ENCODE assay signal across 9 mouse cellular contexts in the genomic region with DNA sequence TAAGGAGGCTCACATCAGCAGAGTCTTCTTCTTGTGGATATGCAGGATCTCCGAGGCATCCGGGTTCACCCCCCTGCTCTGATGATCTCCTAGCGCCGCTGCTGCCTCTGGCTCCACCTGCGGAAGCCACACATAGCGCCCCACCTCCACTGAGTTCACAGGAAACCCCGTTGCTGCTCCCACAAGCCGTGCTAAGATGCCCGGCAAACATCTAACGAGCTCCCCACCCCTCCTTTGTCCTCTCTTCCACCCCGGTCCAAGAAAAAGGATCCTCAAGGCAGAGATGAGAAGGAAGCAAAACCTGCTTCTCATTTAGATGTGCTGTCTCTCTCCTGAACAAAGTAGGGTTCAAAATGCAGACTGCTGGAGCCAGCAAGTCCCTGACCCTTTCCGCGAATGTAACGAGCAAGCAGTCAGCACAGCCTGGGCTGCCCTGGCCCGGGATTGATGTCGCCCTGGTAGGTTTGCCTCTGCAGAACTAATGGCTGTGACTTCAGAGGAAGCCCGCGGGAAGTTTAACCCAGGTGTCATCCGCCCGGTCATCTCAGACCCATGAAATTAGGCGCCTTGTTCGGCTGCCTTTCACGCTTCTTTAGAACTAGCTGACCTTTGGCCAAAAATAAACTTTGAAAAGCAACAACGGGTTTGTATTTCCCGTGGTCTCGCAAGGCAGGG. TPM values are rescaled to one million over a fixed set of nuclear protein-coding genes. Genes with fewer than 3 reads are reported as not detected.
DNase-seq lines count a peak whose midpoint lies in the region; ATAC-seq and TF ChIP-seq lines count a peak whose summit lies in the region.
"Had no signal": no experiment of that assay in that cellular context is flagged by ENCODE, and none has a peak within 500 bp of the region (broad histone marks: within the 10 kb centered on the region; RNA-seq: fewer than 3 reads in every experiment).

No protein-coding gene starts in this region.

- peak; percentile 5 to 7 for DNase-seq in lung, adult 18-20 months
- DNase-seq in lung, adult 2 months = no peak
- DNase-seq in liver, embryonic 11.5 days (ENCODE audit: low spot score) = no peak
- peak; percentile 48 to 49 for DNase-seq in natural killer cell, adult 2 months (ENCODE audit: low spot score in 2 of 2)
- DNase-seq in cerebellum, adult 8-10 months = no peak
- no peak for DNase-seq in gastrocnemius, postnatal 10 days
- no peak for DNase-seq in cerebellum, postnatal 10 days

- H3K27me3 ChIP-seq in hindbrain, embryonic 16.5 days (replicated peaks; ENCODE audit: control insufficient read depth, insufficient read depth, low read length) = no peaks in the 10 kb centered on the region
- H3K27me3 ChIP-seq in liver, embryonic 11.5 days (replicated peaks; ENCODE audit: control insufficient read depth, insufficient read depth, low read length) = 0 out of 2 replicates have a peak, but pooled peaks cover 4% of the 10 kb centered on the region
- H3K27me3 ChIP-seq: Patski had no signal

- H3K4me3 ChIP-seq in lung, adult 2 months (replicated peaks; ENCODE audit: extremely low read depth, low read depth, low read length) = no peak overlapping the region
- H3K4me3 ChIP-seq in hindbrain, embryonic 16.5 days (ENCODE audit: low read length) = no peak overlapping the region
- no peak overlapping the region for H3K4me3 ChIP-seq in liver, embryonic 11.5 days (ENCODE audit: low read depth, low read length)

- peak overlapping the region; percentile 29 for H3K4me2 ChIP-seq in hindbrain, embryonic 16.5 days (ENCODE audit: low read length)
- peak overlapping the region; percentile 42 for H3K4me2 ChIP-seq in liver, embryonic 11.5 days

- no peaks in the 10 kb centered on the region for H3K36me3 ChIP-seq in hindbrain, embryonic 16.5 days (ENCODE audit: control insufficient read depth, insufficient read depth, low read length)
- H3K36me3 ChIP-seq in liver, embryonic 11.5 days (ENCODE audit: control insufficient read depth, insufficient read depth, low read length) = no peaks in the 10 kb centered on the region

- no peaks in the 10 kb centered on the region for H3K4me1 ChIP-seq in lung, adult 2 months (ENCODE audit: control insufficient read depth, insufficient read depth, low read length)
- H3K4me1 ChIP-seq in hindbrain, embryonic 16.5 days (ENCODE audit: control insufficient read depth, insufficient read depth, low read depth, low read length) = peaks cover 9% of the 10 kb centered on the region
- peaks cover 12% of the 10 kb centered on the region for H3K4me1 ChIP-seq in liver, embryonic 11.5 days (replicated peaks; ENCODE audit: control insufficient read depth, insufficient read depth, low read length)

- H3K9me3 ChIP-seq in hindbrain, embryonic 16.5 days (ENCODE audit: control insufficient read depth, low read length) = no peaks in the 10 kb centered on the region
- no peaks in the 10 kb centered on the region for H3K9me3 ChIP-seq in liver, embryonic 11.5 days (ENCODE audit: control insufficient read depth, low read length)

- peak; percentile 48; the same call in 1 of the 2 replicates for ATAC-seq in hindbrain, embryonic 16.5 days
- ATAC-seq in liver, embryonic 11.5 days (replicated peaks; ENCODE audit: low FRiP score) = no peak
- ATAC-seq: Patski had no signal

- no peak for TF ChIP-seq CTCF in lung, adult 2 months (IDR thresholded peaks at IDR 0.05; ENCODE audit: insufficient read depth, low read length)

- no peak overlapping the region for H3K27ac ChIP-seq in hindbrain, embryonic 16.5 days (ENCODE audit: low read depth, low read length)
- H3K27ac ChIP-seq in liver, embryonic 11.5 days (ENCODE audit: low read depth, low read length) = no peak overlapping the region

- 28% methylated on average over 26 of the region's 26 CpGs for WGBS in lung, adult 2 months
- 23% methylated on average over 26 of the region's 26 CpGs for WGBS in hindbrain, embryonic 16.5 days
- 41% methylated on average over 26 of the region's 26 CpGs for WGBS in liver, embryonic 11.5 days

- TF ChIP-seq POLR2A in lung, adult 2 months (IDR thresholded peaks at IDR 0.05; ENCODE audit: borderline replicate concordance, extremely low read depth, low read depth, low read length) = no peak

- 0 out of 2 replicates have a peak overlapping the region, but pooled peaks have one; percentile 32 for H3K9ac ChIP-seq in hindbrain, embryonic 16.5 days (ENCODE audit: low read depth, low read length)
- H3K9ac ChIP-seq in liver, embryonic 11.5 days (ENCODE audit: low read depth, low read length) = no peak overlapping the region

RNA-seq across cellular contexts. Expression of a gene that starts 33.4 kb away (rescaled TPM):
- polyA plus RNA-seq in lung, adult 2 months (2012; rRNA removed) = not detected in 2 replicates
- polyA plus RNA-seq in hindbrain, embryonic 16.5 days (2015; fragmentation: Nextera tagmentation; extraction: Ambion mirVana) = 0.07 TPM in 1 of 2 replicates, not detected in the other
- polyA plus RNA-seq in liver, embryonic 11.5 days (2014; fragmentation: Nextera tagmentation; extraction: Ambion mirVana) = 56.3 and 65.6 TPM in 2 replicates
- under 1 TPM in 1 of 2 experiments, not detected in 1; 0.11 TPM for total RNA-seq in gastrocnemius, postnatal 10 days (2021)

Comparison
In these comparisons a context has a peak if more than half of its experiments do, and no peak if none do; other contexts are left out.
1. DNase-seq: peak in lung, adult 18-20 months (2 of 2) and natural killer cell, adult 2 months (2 of 2); none in lung, adult 2 months (single experiment), liver, embryonic 11.5 days (single experiment), cerebellum, adult 8-10 months (single experiment), gastrocnemius, postnatal 10 days (single experiment) and cerebellum, postnatal 10 days (0 of 2).
2. RNA of a gene that starts 33.4 kb away (polyA plus RNA-seq): 56.3 to 65.6 TPM in liver, embryonic 11.5 days; not detected in lung, adult 2 months and 0.07 TPM in hindbrain, embryonic 16.5 days; every median in the first group is over 10 times any median in the second.